Mouse (Mus musculus): ENCODE measurements around the gene Creg1.

DNA sequence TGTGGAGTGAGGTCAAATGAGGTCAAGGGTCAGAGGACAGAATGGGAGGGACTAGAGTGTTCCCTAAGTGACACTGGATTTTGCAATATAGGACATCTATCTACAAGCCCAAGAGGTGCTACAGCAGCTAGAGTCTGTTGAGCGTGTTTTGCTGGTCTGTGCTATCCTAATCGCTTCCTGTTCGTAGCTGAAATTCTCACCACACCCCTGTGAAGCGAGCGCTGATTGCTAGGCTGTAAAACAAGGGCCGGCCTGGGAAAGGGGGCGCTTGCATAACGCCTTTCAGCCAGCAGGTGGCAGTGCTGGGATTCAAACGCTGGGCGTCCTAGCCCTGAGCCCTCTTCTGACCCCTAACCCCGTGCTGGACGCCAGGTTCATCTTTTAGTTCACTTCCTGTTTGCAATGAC is 7.9 kb downstream of the Creg1 start:
- TF ChIP-seq HCFC1 (IDR thresholded peaks at IDR 0.05; ENCODE audit: borderline replicate concordance, insufficient read depth, low read length): no peak
- no peak for TF ChIP-seq ZNF384 (IDR thresholded peaks at IDR 0.05; ENCODE audit: low read depth, low read length)
- TF ChIP-seq MAFK (IDR thresholded peaks at IDR 0.05; ENCODE audit: insufficient read depth, low read depth, low read length): no peak
- TF ChIP-seq CHD2 (IDR thresholded peaks at IDR 0.05; ENCODE audit: low read depth, low read length): no peak; the same call in 1 of the 2 replicates

All from ES-E14 (cell line).